Mouse (Mus musculus) right cerebral cortex, postnatal 10 days (tissue): ENCODE measurements around the gene Nsg2.

Experiments
- DNase-seq, 2 experiments: peaks; one replicate each; pipeline ENCODE4 v3.0.0; 2021; ENCODE audit warnings: low spot score in 2 of 2

The Nsg2 gene

DNA sequence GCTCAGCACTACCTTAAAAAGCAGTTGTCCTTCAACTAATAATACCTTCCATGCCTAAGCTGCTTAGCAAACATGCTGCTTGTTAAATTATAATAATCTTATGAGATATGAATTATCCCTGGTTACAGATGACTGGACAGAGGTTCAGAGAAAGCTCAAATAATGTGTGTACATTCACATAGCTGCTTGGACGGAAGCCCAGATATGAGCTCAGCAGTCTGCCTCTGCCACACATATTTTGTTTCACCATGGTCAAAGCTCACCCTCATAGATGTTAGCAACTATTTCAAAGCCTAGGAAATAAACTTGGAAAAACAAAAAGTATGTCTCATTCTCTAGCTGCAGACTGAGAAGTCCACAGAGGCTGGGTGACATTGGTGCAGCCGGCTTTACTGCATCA lies 74.9 kb downstream of the Nsg2 start:
- no peak for DNase-seq

DNA sequence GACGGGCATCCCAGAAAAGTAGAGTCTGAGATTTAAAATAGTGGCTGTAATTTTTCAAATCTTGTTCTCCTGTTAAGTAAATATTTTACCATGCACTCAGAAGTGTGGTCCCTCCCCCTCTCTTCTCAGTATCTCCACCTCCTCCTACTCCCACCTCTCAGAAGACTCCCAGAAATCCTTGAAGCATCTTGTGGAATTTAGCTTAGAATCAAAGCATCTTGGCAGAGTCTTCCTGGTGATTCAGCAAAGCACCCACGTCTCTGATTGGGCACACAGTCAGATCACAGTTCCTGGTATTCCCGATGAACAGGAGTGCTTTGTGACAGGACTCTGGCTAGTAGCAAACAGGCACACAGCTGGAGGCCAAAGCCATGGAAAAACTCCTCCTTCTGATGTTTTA lies 83.2 kb downstream of the Nsg2 start:
- DNase-seq: peak in 1 of 2 experiments; percentile 63

DNA sequence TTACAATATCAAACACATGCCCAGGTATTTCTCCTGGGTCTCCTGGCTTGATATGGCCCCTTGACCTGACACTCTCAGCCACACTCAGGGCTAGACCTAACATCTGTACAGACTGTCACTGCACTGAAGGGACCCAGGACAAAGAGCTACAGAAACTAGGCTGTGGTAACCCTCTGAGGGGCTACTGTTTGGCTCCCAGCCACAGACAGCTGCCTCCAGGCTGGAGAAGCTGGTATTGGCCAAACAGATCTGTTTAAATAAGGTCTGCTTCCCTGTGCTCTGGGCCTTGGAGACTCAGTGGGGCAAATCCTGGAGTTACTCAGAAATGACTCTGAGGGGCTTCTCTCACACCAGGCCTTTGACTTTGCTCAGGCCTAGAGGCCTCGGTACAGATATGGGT lies 86.3 kb downstream of the Nsg2 start:
- DNase-seq: peak in 1 of 2 experiments; percentile 56

DNA sequence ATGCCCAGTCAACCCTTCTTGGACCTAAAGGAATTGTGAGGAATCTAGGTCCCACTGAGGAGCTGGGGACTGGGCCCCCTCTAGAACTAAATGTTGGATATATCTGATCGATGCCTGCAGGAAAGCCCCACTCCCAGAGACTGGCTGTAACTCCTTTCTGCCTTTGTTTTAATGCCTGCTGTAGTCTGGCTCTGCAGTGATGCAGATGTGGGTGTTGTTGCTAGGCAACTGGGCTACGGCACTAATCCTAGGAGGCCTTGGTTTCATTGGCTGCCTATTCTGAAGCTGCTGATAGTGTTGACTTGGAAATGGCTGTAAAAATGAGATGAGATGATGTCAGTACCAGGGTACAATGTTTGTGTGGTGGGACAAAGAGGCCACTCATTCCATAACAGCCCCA lies 87.1 kb downstream of the Nsg2 start:
- DNase-seq: peak; percentile 89 to 96

DNA sequence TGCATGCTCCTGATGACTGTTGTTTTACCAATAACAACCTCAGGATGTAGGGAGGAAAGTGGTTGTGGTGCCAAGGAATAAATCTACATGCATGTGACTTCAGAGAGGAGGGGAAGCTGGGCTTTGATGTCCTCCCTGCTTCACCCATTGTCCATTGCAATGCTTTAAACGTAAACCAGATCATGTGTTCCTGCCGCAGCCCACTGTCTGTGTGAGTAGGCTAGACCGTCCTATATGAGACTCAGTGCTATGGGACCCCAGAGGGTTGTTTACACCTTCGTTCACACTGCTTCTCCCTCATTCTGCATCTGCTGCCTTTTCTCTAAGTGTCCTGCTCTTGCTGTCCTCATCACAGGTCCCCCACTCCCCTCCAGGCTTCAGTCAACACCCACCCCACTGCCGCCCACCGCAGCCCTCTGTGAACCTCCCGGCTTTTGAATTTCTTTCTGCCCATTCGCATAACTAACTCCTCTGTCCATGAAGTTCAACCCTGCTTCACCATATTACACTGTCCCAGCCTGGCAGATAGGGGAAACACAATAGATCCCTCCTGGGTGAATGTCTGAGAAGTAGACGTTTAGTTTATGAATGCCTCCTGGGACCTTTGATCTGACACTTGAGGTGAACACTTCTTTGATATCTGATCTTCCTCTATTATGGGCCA lies 87.6 kb downstream of the Nsg2 start:
- no peak for DNase-seq

DNA sequence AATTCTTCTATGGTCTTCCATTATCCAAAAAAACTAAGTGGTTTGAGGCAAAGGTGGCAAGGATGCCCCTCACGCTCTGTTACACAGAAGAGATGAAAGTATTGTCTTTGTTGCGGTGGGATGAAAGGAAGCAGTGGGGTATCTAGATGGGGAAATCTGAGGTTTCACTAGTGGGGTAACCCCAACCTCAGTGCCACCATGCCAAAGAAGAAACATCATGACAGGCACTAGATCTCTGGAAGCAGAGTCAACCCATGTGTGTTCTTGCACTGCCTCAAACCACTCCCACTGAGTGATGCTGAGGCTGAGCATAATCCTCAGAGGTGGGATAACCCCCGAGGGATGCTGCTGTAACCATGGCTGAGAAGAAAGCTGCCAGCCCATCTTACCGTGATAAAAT lies 95.5 kb downstream of the Nsg2 start:
- DNase-seq: no peak

DNA sequence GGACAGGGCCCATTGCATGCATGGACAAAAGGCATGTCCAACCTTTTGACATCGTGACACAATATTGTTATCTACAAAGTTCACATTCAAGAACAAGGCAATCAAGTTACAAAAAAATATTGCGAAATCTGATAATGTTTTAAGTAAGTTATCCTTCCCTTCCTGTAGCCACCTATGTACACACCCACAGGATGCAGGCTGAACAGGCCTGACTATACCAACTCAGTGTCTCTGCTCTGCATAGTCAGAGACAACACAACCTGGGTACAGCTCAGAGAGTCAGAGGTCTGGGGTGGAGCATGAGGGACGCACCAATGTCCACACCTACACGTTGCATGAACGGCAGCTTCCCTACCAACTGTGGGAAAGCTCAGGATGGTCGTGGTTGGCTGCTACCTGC lies 96.1 kb downstream of the Nsg2 start:
- DNase-seq: no peak

DNA sequence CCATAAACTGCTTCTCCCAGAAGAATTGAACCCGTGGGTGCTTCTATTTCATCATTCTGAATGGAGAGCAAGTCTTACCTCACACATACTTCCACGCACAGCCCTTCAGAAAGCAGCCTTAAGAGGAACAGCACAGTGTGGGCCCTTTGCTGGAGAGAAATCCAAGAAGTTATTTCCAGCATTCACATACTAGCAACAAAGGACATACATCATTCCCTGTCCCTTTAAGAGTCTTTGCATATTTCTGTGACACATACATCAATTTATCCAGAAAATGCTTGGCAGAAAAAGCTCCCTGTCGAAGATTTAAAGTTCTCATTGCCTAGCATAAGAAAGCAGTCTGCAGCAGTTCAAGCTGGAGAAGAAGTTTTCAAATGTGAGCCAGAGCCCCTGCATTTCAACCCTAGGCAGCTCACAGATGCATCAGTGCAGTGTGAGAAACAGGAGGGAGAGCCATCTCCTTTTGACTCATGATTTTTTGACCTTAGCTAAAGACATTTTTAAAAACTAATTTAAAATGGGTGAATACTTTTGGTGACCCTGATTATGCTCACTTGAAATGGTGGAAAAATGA lies 100.9 kb downstream of the Nsg2 start:
- no peak for DNase-seq

DNA sequence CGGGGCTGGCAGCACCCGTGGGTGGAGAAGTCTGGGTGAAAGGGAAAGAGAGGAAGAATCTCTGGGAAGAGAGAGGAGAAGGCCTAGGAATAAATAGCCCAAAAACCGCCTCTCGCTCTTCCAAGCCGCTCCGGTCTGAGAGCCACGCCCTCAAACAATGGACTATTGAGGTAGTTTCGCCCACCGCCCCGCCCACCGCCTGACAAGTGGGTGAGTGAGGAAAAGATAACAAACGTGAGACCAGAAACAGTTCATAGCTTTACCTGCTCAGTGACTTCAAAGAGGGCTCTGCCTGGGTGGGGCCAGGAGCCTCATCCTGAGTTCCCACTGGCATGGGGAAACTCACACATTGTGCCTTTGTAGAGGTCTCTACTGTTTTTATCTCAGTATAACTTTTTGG lies 102.7 kb downstream of the Nsg2 start:
- no peak for DNase-seq

DNA sequence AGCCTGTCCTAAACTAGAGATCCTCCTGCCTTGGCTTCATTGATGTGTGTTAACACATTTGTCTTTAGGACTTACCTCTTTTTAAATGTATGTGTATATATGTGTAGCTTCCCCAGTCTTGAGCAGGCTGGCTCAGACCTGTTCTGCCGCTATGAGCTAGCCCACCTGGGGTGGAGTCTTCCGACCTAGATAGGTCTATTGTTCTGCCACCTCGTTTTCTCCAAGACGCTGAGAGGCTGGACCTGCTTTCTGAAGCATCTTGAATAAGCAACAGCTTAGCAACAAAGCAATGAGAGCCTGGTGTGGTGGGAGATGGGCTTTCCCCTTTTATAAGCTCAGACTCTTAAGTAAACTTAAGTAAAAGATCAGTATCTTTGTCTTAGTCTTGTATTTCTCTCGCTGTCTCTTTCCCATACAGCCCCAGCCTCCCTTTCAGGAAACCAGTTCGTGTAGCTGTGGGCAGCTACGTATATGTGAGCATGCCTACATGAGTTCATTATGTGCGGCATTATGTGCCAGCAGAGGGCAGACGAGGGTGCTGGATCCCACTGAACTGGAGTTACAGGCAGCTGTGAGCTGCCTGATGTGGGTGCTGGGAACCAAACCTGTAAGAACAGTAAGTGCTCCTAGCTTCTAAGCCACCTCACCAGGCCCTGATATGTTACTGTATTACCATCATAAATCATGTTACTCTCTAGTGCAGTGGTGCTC lies 104.3 kb downstream of the Nsg2 start:
- DNase-seq: no peak

DNA sequence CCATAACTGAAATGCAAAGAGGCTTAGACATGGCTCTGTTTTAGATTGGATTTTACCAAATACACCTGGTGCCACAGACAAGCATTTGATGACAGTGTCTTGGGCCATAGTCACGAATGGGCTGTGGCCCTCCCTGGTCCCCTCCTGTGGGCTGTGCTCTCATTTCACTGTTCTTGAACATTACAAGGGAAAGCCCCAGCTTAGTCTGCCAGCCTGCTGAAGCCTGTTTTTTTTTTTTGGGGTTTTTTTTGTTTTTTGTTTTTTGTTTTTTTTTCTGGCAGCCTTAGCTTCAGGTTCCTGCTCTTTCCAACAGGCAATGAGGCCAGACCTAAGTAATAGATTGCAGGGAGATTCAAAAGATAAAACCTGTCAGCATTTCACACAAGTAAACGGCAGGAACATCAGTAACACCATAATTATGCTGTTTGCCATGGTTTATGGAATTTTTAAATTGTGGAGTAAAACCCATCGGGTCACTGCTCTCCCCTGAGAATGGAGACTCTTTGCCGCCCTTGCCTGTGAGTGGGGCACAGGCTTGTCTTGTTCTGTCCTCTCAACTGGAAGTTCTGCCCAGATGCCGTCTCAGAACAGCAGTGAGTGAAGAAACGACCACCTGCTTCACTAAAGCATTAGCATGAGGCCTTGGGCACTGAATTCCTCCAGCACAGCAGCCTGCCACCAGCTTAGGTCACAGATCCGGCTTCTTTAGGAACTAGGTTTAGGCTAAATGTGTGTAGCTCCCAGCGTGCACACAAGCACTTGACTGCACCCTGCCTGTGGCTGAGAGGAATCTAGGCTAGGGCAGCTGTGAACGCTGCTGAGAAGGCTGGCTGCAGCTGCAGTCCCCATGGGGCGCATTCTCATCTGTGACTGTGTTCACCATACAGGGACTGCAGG lies 105.7 kb downstream of the Nsg2 start:
- DNase-seq: peak in 1 of 2 experiments; percentile 59

DNA sequence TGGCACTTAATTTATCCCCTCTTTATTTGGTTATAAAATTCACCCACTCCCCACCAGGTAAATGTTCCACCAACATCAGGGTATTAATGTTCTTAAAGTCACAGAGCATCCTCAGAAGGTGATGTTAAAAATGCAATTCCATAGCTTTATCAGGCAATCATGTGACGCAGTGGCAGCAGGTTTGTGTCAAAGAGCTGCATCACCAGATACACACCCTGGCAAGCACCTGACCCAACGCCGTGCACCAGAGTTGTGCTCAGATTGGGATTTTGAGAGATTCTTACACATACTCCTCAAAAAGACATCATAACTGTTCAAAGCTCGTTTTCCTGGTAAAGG lies 106.4 kb downstream of the Nsg2 start:
- no peak for DNase-seq

DNA sequence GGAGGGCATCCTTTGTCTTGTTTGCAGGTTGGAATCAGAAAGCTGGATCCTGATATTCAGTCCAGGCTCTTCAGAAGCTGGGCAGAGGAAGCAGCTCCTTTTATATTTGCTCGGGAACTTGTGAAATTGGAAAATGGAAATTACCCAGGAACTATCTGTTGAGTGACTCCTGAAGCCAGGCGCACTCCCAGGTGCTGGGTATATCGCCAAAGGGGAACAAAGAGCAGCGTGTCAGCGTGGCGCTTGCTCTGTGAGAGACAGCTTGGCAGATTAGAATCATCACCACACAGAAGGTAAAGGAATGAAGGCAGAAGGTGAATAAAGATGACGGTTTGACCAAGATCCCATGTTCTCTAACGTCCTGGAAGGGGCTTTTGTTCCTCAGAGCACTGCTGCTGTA lies 108.2 kb downstream of the Nsg2 start:
- DNase-seq: no peak
